Mouse (Mus musculus) urinary bladder, postnatal 4 days (tissue): ENCODE results near the gene Gm8871.
"Not testable (repeated sequence)": the region's sequence is repeated elsewhere in the genome, so short reads cannot be mapped to it uniquely, and the experiment has no call there.

ENCODE experiments used
- DNase-seq, 2 experiments: peaks; one replicate each; pipeline ENCODE4 v3.0.0; 2021 to 2022; ENCODE audit warnings: low spot score in 2 of 2

Gene Gm8871

DNA sequence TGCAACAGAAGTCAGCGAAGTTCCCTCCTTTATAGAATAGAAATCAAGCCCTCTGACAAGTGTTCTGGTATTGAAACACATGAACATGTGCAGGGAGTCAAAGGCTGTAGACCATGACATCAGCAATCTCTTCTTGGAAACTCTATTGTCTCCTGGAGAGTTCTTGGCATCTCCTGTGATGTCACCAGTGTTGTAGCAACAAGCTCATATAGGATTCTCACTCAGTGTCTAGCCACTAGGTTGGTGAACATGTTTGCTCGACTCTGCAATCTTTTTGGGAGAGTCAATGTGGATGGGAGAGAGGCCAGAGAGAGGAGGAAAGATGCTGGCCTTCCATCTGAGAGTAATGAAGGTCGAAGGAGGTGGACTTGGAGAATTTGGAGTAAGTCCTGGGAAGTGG is at the start of gene Gm8871, which contains the start of gene Gm8857:
Gene Gm8871 (plus strand): TSS at position 301 of the 400 bp plus-strand sequence.
Gene Gm8857 (plus strand): TSS at position 303 of the 400 bp plus-strand sequence.
- DNase-seq, result not testable (repeated sequence)

- DNase-seq, result not testable (repeated sequence)
These were observed 5.9 kb downstream of the Gm8871 start for GRCm38 (mm10) chr5:10953512-10953911.

- DNase-seq, result peak in 1 of 2 experiments; percentile 56
These were observed 10.5 kb downstream of the Gm8871 start for GRCm38 (mm10) chr5:10958057-10958456.
